Mouse (Mus musculus) adrenal gland, adult 2 months (tissue): ENCODE results near the gene Rbm17. TPM values are rescaled to one million over a fixed set of nuclear protein-coding genes. Genes with fewer than 3 reads are reported as not detected.
A peak's percentile ranks its signal among the peaks of the same experiment; 100 is the strongest.
"Not testable (repeated sequence)": the region's sequence is repeated elsewhere in the genome, so short reads cannot be mapped to it uniquely, and the experiment has no call there.

Experiments
- DNase-seq: peaks from one replicate; pipeline ENCODE4 v3.0.0; 2021
- polyA plus RNA-seq: library from polyadenylated mRNA; depleted of rRNA; stranded (reverse); fragments of >200 nt; gene quantifications from 2 replicates; pipeline ENCODE4 v1.2.3, GENCODE M21; 2012; rRNA removed
- total RNA-seq, 2 experiments: library from RNA; stranded (reverse); gene quantifications; 2 replicates each; pipeline ENCODE4 v1.2.3; 2021

Rbm17 gene
- total and polyA plus RNA-seq, 3 experiments = 21.1 to 104 (median 98.1) TPM

- DNase-seq = no peak
Measured at GRCm38 (mm10) chr2:11544342-11544741, 59.6 kb downstream of the Rbm17 start.

GRCm38 (mm10) chr2:11543158-11543557 lies 60.8 kb downstream of the Rbm17 start:
- no peak for DNase-seq

- DNase-seq = peak; percentile 81
Measured at GRCm38 (mm10) chr2:11542640-11543039, 61.3 kb downstream of the Rbm17 start.

- DNase-seq = no peak
Measured at GRCm38 (mm10) chr2:11542121-11542520, 61.8 kb downstream of the Rbm17 start.

- DNase-seq = not testable (repeated sequence)
Measured at GRCm38 (mm10) chr2:11541528-11541927, 62.4 kb downstream of the Rbm17 start.

- no peak for DNase-seq
Measured at GRCm38 (mm10) chr2:11535966-11536365, 68.0 kb downstream of the Rbm17 start.

Other genes with a start within 250 kb of the Rbm17 start
- gene Pfkfb3, start 50.1 kb downstream of the Rbm17 start, total RNA-seq = 100 to 1,000 TPM; 163 to 230 TPM
- 26.0 and 50.3 TPM in 2 replicates for gene Pfkfb3, start 50.1 kb downstream of the Rbm17 start, polyA plus RNA-seq
- gene Gm17490, start 22.1 kb upstream of the Rbm17 start, total RNA-seq = not detected
- gene Gm17490, start 22.1 kb upstream of the Rbm17 start, polyA plus RNA-seq = not detected in 2 replicates
- under 1 TPM; 0.29 to 0.41 TPM for gene Il2ra, start 38.7 kb upstream of the Rbm17 start, total RNA-seq
- gene Il2ra, start 38.7 kb upstream of the Rbm17 start, polyA plus RNA-seq = 0.07 TPM in 1 of 2 replicates, not detected in the other
- 10 to 100 TPM; 26.8 to 29.9 TPM for gene Il15ra, start 101.1 kb upstream of the Rbm17 start, total RNA-seq
- 13.0 and 15.4 TPM in 2 replicates for gene Il15ra, start 101.1 kb upstream of the Rbm17 start, polyA plus RNA-seq
- gene Fbh1, start 173.4 kb upstream of the Rbm17 start, total RNA-seq = 10 to 100 TPM; 52.9 to 80.8 TPM
- gene Fbh1, start 173.4 kb upstream of the Rbm17 start, polyA plus RNA-seq = 32.1 and 42.5 TPM in 2 replicates
- gene Ankrd16, start 173.7 kb upstream of the Rbm17 start, total RNA-seq = 10 to 100 TPM; 24.3 to 32.5 TPM
- 39.6 and 41.2 TPM in 2 replicates for gene Ankrd16, start 173.7 kb upstream of the Rbm17 start, polyA plus RNA-seq